Mouse (Mus musculus) kidney, embryonic 14.5 days (tissue): Measurements from ENCODE around the gene Fam19a5. TPM values are rescaled to one million over a fixed set of nuclear protein-coding genes. Genes with fewer than 3 reads are reported as not detected.

ENCODE experiments used
- microRNA-seq: library from miRNA; unstranded; fragments of <30 nt; microRNA quantifications from one replicate; pipeline ENCODE4, GENCODE M21; 2016
- polyA plus RNA-seq: library from polyadenylated mRNA; unstranded; fragments of >200 nt; fragmentation: Nextera tagmentation; extraction: Ambion mirVana; gene quantifications from 2 replicates; pipeline ENCODE4 v1.2.1, GENCODE M21; 2014

Fam19a5 gene
- polyA plus RNA-seq, 1 experiment from 2014 or later = 6.5 TPM

Small RNA genes lying within 50 kb of the gene (microRNA-seq; reads per million reads assigned to microRNA genes)
- not detected for gene Mir6393
